Mouse (Mus musculus) telencephalon, adult 2 months (tissue): ENCODE data around the gene Fam13c.
A peak's percentile ranks its signal among the peaks of the same experiment; 100 is the strongest.

Source experiments
- DNase-seq: peaks from one replicate; pipeline ENCODE4 v3.0.0-alpha.2; 2011; ENCODE audit warnings: low read depth, low spot score

The Fam13c gene

DNA sequence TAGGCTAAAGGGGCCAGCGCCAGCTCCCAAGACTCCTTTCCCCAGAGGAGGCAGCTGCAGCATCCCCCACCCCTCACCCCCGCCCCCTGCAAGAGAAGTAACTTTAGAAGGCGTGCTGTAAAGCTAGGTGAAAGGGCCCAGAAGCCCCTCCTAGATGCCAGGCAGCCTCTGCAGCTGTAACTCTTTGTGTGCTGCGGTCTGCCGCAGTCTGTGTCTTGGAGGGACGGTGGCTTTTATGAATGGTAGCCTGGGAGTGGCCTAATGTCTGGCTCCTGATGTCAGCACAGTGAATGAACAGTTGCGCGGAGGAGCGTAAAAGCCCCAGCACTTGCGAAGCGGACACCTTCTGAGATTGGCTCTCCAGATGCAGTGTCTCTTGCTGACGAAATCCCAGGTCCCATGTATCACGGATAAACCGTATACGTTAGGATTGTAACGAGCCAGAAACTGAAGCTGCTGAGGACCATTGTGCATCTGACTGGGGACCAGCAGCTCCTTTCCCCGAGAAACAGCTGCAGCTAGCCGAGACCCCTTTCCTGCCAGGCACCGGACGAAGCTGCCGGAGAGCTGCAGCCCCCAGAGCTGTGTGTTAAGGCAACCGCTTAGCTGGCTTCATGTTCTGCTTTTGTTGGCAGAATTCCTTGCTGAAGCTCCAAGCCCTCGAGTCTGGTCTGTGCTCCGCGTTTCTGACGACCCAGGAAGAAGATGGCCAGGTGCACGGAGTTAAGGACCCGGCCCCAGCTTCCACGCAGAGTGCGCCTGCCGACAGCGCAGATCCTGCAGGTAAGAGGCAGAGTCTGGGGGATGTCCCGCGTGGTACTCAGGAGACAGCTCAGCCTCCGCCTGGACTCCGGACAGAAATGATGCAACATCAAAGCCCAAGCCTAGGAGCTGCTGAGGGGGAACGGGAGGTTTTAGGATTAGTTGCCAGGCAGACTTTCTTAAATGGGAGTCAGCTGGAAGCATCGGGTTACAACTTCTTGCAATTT is 80.2 kb downstream of the Fam13c start:
- DNase-seq, result peak; percentile 62

DNA sequence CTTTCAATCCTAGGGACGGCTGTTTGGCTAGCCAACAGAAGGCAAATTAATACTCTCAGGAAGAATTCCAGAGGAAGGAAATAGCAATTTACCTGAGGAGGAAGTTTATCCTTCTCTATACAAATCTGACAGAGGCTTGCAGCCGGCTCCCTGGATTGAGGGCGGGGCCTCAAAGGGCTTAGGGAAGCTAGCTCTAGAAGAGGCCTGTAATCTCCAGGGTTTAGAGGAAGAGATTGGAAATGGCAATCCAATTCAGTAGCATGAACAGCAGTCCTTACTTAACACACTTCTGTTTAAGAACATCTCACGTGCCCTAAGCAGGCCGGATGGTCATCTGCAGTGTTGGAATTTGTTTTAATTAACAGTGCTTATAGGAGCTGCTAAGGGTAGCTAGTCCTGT is 81.1 kb downstream of the Fam13c start:
- no peak for DNase-seq

DNA sequence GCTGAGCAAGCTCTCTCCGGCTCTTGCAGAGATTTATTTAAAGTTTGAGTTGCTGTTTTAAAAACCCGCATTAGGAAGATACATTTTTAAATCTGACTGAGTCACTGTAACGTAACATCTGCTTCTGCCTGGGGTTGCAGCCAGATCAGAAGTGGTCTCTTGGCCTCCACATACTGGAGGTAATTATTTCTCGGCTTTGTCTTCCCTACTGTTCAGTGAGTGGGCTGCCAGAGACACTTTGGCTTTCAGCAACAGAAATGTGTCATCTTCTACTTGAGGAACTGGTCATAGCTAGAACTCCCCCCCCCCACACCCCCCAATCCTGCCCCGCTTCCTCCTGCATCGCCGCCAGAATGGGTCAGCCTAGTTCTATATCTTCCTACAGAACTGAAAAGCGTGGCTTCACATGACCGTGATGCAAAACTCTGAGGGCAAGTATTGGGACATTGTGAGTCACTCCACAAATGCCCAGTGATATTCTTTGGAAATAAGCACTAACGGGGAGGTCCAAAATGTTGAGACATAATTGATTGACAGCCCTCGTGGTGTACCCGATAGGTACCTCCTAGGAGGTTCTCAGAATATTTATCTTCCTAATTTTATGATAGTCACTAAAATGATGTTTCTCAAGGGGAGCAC is 90.0 kb downstream of the Fam13c start:
- peak; percentile 62 for DNase-seq

DNA sequence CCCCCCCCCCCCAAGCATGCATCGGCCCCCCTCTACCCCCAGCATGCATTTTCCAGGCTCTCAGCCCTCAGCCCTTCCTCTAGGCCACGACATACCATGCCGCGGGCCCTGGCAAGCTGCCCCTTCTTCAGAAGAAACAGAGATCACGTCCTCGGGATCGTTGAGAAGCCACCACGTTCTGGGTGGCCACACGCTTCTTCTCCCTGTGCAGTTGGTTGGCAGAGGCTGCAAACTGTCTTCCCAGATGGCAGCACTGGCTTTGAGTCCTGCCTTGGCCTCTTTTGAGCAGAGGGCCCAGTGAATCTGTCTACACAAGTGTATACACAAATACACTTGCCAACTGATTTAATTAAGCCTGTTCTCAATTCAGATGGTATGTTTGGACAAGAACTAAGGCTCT is 92.0 kb downstream of the Fam13c start:
- peak; percentile 34 for DNase-seq

DNA sequence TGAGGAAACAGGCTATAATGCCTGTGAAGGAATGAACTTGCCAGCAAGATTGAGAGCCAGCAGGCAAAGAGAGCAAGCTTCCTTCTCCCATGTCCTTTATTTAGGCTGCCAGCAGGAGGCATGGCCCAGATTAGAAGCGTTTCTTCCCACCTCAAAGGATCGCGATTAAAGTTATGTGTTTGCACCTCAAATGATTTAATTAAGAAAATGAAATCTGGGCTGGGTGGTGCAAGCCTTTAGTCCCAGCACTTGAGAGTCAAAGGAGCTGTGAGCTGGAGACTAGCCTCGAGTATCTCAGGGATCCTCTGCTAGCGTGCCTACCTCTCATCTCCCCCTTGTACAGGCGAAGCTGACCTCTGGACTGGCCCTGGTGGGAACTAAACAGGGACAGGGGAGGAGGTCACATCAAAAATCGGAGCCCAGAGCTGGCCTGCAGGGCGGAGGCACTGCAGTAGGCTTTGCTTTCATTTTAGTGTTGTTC is 93.1 kb downstream of the Fam13c start:
- DNase-seq, result peak; percentile 70

DNA sequence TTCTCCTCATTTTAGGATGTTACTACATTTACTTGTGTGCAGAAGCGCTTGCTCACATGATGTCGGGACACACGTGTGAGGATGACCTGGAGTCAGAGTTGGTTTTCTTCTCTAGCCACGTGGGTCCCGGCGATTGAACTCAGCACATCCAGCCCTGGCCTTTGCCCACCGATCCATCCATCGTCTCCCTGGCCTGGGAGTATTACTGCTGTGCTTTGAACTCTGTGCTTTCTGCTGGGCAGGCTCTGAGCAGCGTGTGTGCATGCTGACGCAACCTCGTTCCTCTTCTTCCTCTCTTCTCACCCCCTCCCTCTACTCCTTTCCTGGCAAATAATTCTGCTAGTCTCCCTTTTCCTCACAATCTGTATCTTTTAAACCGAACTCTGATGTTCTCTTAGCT is 93.7 kb downstream of the Fam13c start:
- DNase-seq, result no peak

DNA sequence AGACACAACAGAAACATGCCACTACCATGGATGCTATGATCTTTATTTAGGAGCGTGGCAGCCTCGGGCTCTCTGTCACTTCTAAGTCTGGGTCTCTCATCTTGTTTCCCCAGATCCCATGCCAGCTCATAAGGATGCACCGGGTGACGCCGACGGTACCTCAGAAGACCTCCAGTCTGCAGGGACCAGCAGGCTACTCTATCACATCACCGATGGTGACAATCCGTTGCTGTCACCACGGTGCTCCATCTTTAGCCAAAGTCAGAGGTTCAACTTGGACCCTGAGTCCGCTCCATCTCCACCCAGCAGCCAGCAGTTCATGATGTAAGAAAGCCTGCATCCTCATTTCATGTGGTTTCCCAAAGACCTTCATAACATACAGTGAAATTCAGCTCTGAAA is 94.3 kb downstream of the Fam13c start:
- DNase-seq, result no peak

DNA sequence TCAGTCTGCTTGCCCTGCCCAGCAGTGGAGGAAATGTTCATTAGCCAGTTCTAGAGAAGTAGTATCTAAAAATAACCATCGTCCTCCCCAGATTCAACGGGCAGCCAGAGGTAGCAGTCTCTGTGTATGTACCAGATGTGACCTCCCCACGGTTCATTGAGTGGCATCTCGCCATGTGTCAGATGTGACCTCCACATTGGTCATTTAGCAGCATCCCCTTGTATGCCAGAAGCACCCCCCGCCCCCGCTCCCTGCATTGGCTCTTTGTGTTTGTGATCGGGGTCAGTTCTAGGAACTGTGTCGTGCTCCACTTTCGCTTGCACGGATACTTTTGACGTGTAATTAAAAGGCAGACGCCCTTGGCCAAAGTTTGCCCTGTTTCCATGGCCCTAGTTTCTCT is 95.1 kb downstream of the Fam13c start:
- no peak for DNase-seq

DNA sequence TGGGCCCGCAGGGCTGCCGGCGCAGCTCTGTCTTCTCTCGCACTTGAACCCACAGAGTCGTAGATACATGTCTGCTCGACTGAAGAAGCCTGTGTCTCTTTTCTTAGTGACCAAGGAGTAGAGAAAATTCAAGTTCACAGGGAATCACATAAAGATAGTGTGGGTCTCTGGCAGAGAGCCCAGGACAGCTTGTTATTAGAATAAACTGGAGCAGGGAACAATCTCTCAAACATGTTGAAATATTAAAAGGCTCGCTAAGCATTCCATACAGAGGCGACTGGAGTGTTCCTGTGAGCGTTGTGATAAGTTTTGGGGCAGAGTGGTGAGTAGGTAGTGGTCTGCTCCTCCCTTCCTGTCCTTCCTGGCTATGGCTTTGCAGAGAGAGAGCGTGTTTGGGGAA is 97.4 kb downstream of the Fam13c start:
- no peak for DNase-seq

DNA sequence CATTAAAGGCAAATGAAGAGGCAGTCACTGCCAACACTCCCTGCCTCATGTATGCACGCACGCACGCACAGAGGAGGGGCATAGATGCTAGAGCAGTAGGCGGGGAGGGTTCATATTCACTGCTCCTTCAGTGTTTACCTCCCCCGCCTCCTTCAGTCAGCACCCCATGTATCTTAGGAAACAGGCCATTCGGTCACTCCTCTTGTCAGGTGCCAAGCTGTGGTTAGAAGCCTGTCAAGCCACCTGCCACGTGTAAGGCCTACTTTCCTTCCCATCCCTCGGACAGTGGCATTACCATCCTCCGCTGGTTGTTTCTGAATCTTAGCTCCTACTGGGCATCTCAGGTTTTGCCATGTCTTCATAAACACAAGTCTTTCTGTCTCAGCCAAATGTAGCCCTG is 99.0 kb downstream of the Fam13c start:
- no peak for DNase-seq

DNA sequence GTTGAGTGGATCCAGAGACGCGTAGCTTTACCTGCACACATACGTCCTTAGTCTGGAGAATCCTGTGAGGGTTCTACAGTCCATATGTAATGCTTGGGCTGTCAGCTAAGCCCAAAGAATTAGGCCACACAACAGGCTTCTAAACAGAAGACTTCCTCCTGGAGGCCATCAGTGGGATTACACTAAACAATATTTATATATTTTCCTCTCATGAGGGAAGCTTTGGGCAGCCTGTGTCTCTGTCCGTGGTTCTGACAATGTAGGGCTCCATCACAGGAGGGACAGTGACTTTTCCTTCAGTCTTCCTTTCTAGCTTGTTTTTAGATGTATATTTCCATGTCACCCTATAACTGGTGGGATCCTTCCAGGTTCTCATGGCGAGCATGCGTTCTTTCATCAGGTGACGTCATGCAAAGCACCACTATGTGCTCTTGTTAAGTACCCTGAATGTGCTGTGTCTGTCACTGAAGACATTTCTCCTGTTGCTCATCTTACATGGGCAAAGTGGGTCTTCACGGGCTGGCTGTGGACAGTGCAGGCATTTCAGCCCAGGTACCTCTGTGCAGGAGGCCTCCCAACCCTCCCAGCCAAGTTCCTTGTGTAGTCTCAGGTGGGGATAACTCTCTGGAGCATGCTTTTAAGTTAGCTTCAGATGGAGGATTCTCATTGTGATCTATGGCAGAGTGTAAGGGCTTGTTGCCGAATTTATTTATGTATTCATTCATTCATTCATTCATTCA is 100.3 kb downstream of the Fam13c start:
- DNase-seq, result peak; percentile 21

DNA sequence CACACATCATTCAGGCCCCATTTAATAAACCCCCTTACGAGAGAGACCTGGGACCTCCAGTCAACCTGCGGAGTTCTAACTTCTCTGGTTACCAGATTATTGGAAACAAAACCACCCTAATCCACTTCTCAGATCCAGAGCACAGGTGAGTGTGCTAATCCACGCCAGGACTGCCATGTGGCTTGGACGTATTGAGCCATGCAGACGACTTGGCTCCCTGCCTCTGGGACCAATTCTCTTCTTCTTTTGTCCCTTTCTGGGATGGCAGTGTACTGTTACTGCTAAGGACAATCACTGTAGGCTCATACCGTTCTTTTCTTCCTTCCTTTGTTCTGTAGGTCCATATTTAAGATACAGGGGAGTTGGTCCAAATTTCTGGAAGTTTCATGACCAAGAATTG is 102.6 kb downstream of the Fam13c start:
- no peak for DNase-seq

DNA sequence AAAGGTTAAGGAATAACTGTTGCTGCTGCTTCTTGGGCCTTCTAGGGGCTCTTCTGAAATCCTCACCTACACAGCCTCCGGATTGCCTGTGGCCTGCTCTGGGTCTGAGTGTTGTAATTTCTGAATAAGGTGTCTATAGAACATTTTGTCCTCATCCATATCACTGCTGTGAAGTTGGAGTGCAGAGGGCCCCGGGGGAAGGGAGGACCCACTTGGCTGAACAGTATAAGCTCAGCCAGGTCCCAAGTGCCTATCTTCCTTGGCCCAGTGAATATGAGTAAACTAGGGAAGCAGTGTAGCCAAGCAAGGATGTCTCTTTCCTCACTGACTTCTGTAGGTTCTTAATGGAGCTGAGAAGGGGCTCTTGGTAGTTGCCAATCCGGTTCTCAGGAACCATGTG is 112.2 kb downstream of the Fam13c start:
- DNase-seq, result no peak

DNA sequence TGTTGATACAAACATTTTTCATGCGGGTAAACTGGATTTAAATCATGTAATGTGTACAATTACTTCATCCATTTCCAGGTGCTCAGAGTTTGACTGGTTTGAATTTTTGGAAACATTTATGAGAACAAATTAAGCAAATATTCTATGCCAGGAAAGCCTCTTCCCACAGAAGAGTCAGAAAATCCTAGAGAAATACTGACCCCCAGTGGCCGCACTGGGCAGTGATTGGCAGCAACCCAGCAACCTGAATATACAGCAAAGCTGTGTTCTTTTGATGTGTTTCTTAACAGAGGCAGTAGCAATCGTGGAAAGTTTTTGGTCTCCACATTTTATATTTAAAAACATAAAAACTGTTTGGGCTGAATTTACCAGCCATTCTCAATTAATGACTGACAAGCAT is 123.4 kb downstream of the Fam13c start:
- peak; percentile 26 for DNase-seq

DNA sequence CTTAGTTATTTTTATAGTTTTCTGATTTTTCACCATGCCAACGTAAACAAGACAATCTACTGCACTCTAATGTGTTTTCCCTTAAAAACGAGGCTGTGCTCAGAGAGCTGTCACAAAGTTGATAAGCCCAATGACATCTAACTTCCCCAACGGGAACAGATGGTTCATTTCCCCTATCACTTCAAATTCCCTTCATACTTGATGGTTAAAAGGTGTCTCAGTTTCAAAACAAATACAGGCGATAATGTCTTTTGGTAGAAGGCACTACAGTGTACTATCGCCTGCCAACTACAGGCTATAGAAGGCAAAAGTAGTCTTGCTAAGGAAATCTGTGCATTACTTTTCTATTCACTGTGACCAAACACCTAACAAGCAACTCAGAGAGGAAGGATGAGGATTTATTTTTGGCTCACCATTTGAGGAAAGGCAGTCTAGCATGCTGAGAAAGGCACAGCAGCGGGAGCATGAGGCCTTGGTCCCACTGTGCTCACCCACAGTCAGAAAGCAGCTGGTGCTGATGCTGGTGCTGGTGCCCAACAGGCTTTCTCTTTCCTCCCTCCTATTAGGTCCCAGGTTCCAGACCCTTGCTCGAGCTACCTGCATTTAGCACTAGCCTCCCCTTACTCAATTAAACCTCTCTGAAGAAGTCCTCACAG is 141.4 kb downstream of the Fam13c start:
- peak; percentile 16 for DNase-seq

DNA sequence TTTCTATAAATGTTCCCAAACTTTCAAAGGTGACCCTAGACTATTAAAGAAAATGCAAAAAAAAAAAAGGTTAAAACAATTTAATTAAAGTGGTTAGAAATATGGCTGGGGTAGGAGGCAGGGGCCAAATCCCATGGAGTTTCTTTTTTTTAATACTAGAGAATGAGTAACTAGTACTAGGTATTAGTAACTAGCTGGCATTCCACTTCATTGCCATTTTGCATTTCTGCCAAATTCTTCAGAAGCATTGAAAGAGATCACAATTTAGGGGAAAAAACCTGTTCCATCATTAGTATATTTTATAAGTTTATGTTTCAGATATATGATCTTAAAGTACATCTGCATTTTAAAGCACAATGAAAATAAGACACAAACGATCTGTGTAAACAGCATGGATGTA is 143.9 kb downstream of the Fam13c start:
- DNase-seq, result no peak

DNA sequence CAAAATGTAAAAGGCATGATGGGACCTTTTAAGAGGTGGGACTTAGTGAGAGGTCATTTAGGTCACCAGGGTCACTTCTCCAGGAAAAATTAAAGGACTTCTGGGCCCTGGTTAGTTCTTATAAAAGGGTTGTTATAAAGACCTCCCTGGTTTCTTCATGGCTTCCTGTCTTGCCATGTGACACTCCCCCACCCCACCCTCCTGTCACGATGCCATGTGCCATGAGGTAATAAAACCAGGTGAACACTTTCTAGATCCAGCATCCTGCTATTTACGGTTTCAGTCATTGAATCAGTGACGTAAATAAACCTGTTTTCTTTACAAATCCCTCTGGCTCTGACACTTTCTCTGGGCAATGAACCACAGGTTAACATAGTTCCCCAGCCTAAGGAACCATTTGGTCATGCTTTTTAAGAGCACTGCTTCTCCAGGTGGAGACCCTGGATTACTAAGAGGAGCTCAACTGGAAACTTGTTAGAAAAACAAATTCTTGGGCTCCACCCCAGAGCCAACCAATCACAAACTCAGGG is 146.7 kb downstream of the Fam13c start:
- no peak for DNase-seq

DNA sequence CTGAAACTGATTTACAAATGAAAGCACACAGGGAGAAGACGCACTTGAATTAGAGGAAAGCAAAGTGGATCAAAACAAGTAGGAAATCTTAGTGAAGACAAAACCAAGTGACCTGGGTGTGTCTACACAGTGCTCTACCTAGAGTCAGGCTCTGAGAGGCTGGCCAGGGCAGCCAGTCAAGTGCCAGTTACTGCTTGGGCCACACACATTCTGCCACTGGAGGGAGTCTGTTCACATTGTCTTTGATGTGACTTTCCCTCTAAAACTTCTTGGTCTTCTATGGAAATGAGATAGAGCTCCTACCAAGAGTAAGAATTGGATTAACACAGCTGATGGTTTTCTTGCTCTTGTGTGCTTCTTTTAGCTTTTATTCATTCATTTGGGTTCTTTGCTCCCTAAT is 153.7 kb downstream of the Fam13c start:
- DNase-seq, result peak; percentile 23

DNA sequence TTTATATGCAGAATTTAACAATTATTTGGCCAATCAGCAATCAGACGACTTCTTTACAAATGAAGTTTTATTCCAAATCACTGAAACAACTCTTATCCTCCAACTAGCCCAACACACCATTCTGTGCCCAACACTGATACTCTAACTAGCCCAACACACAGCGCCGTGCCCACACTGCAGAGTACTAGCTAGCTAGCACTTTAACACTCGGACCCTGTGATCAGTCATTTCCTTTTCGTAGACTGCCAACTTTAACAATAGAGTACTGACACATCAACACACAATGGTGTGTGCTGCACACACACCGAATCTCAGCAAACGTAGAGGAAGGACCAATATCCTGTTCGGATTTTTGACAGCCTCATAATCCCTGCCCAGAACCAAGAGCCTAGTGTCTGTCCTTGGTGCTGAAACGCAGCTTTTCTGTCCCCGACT is 157.8 kb downstream of the Fam13c start:
- DNase-seq, result no peak

DNA sequence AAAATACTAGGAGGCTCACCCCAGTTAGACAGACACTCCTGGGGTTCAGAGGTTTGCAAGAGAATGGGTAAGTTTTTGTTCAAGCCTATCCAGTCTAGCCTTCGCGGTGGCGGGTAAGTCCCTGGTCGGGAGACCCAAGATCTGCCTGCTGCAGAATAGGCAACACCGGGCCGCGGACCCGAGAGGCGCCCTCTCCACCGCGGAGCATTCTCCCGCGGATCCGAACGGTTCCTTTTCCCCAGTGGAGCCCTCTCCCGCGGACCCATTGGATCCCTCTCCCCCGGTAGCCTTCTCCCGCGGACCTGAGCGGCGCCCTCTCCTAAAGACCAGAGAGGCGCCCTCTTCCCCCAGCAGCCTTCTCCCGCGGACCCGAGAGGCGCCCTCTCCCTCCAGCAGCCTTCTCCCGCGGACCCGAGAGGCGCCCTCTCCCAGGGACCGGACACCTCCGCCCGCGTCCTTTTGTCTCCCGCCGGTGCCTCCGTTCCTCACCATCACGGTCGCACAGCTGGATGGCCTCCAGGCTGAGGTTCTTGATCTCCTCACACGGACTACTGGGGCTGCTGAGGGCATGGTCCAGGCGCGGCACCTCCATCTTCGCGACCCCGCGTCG is 158.3 kb downstream of the Fam13c start:
- DNase-seq, result peak; percentile 18
